Mouse (Mus musculus): Measurements from ENCODE around the gene Igfbp5. TPM values are rescaled to one million over a fixed set of nuclear protein-coding genes. Genes with fewer than 3 reads are reported as not detected.

The Igfbp5 gene
- total RNA-seq, 1 experiment: 2.1 TPM

- H3K4me3 ChIP-seq (ENCODE audit: insufficient read depth in 1 of 2, low read depth in 1 of 2, low read length in 2 of 2, poor library complexity in 1 of 2, severe bottlenecking in 1 of 2): no peak overlapping the region
- in situ Hi-C loops (cut with MboI; ENCODE audit: low sequenced_read_pairs in 2 of 2, unreplicated experiment in 2 of 2): loop anchor here in 1 of 2 experiments (25.0 kb wide), 2 partner anchors 374 to 724 kb away; no protein-coding TSS in a partner anchor
- no peaks in the 10 kb centered on the region for H3K4me1 ChIP-seq (ENCODE audit: control insufficient read depth in 2 of 2, insufficient read depth in 2 of 2, low read length in 2 of 2, poor library complexity in 1 of 2)
- no peaks in the 10 kb centered on the region for H3K36me3 ChIP-seq (ENCODE audit: control insufficient read depth, insufficient read depth, low read length, poor library complexity, severe bottlenecking)
- no peak overlapping the region for H3K9ac ChIP-seq (ENCODE audit: insufficient read depth, low read depth, low read length, poor library complexity, severe bottlenecking)
- H3K27ac ChIP-seq (ENCODE audit: insufficient read depth, low read depth, low read length, poor library complexity, severe bottlenecking): no peak overlapping the region
- TF ChIP-seq ZNF384 (IDR thresholded peaks at IDR 0.05; ENCODE audit: low read depth, low read length) (no peak), ZC3H11A (IDR thresholded peaks at IDR 0.05; ENCODE audit: borderline replicate concordance, low read depth, low read length) (no peak), HCFC1 (IDR thresholded peaks at IDR 0.05; ENCODE audit: borderline replicate concordance, insufficient read depth, low read length) (no peak), CHD2 (IDR thresholded peaks at IDR 0.05; ENCODE audit: low read depth, low read length) (no peak)
- DNase-seq (ENCODE audit: low read depth, low spot score): no peak
- no peaks in the 10 kb centered on the region for H3K9me3 ChIP-seq (ENCODE audit: control insufficient read depth, insufficient read depth, low read depth, low read length)
These were observed 13.2 kb upstream of the Igfbp5 start for GRCm38 (mm10) chr1:72887910-72888309.

- in situ Hi-C loops (cut with MboI; ENCODE audit: low sequenced_read_pairs in 2 of 2, unreplicated experiment in 2 of 2): loop anchor here in 1 of 2 experiments (25.0 kb wide), 2 partner anchors 377 to 727 kb away; no protein-coding TSS in a partner anchor
These were observed 11.1 kb upstream of the Igfbp5 start for GRCm38 (mm10) chr1:72885819-72886169.

GRCm38 (mm10) chr1:72885111-72885818 is 10.6 kb upstream of the Igfbp5 start:
- in situ Hi-C loops (cut with MboI; ENCODE audit: low sequenced_read_pairs in 2 of 2, unreplicated experiment in 2 of 2): loop anchor here in 1 of 2 experiments (25.0 kb wide), 2 partner anchors 377 to 727 kb away; no protein-coding TSS in a partner anchor
- Histone ChIP-seq H3K9ac (ENCODE audit: insufficient read depth, low read depth, low read length, poor library complexity, severe bottlenecking) (no peak overlapping the region), H3K4me1 (ENCODE audit: control insufficient read depth in 2 of 2, insufficient read depth in 2 of 2, low read length in 2 of 2, poor library complexity in 1 of 2) (no peaks in the 10 kb centered on the region), H3K27ac (ENCODE audit: insufficient read depth, low read depth, low read length, poor library complexity, severe bottlenecking) (no peak overlapping the region), H3K4me3 (ENCODE audit: insufficient read depth in 1 of 2, low read depth in 1 of 2, low read length in 2 of 2, poor library complexity in 1 of 2, severe bottlenecking in 1 of 2) (no peak overlapping the region), H3K36me3 (ENCODE audit: control insufficient read depth, insufficient read depth, low read length, poor library complexity, severe bottlenecking) (no peaks in the 10 kb centered on the region), H3K9me3 (ENCODE audit: control insufficient read depth, insufficient read depth, low read depth, low read length) (no peaks in the 10 kb centered on the region)
- no peak for DNase-seq (ENCODE audit: low read depth, low spot score)
- TF ChIP-seq ZNF384 (IDR thresholded peaks at IDR 0.05; ENCODE audit: low read depth, low read length) (no peak), ZC3H11A (IDR thresholded peaks at IDR 0.05; ENCODE audit: borderline replicate concordance, low read depth, low read length) (no peak), HCFC1 (IDR thresholded peaks at IDR 0.05; ENCODE audit: borderline replicate concordance, insufficient read depth, low read length) (no peak), CHD2 (IDR thresholded peaks at IDR 0.05; ENCODE audit: low read depth, low read length) (no peak), MAFK (IDR thresholded peaks at IDR 0.05; ENCODE audit: insufficient read depth, low read depth, low read length) (no peak)

More at GRCm38 (mm10) chr1:72885819-72886169, 11.1 kb upstream of the Igfbp5 start:
- Histone ChIP-seq H3K27ac (ENCODE audit: insufficient read depth, low read depth, low read length, poor library complexity, severe bottlenecking) (no peak overlapping the region), H3K4me3 (ENCODE audit: insufficient read depth in 1 of 2, low read depth in 1 of 2, low read length in 2 of 2, poor library complexity in 1 of 2, severe bottlenecking in 1 of 2) (no peak overlapping the region), H3K4me1 (ENCODE audit: control insufficient read depth in 2 of 2, insufficient read depth in 2 of 2, low read length in 2 of 2, poor library complexity in 1 of 2) (no peaks in the 10 kb centered on the region), H3K9ac (ENCODE audit: insufficient read depth, low read depth, low read length, poor library complexity, severe bottlenecking) (no peak overlapping the region), H3K36me3 (ENCODE audit: control insufficient read depth, insufficient read depth, low read length, poor library complexity, severe bottlenecking) (no peaks in the 10 kb centered on the region), H3K9me3 (ENCODE audit: control insufficient read depth, insufficient read depth, low read depth, low read length) (no peaks in the 10 kb centered on the region)
- no peak for DNase-seq (ENCODE audit: low read depth, low spot score)
- TF ChIP-seq ZNF384 (IDR thresholded peaks at IDR 0.05; ENCODE audit: low read depth, low read length): no peak
- TF ChIP-seq CHD2 (IDR thresholded peaks at IDR 0.05; ENCODE audit: low read depth, low read length): no peak
- TF ChIP-seq MAFK (IDR thresholded peaks at IDR 0.05; ENCODE audit: insufficient read depth, low read depth, low read length): no peak
- no peak for TF ChIP-seq HCFC1 (IDR thresholded peaks at IDR 0.05; ENCODE audit: borderline replicate concordance, insufficient read depth, low read length)
- TF ChIP-seq ZC3H11A (IDR thresholded peaks at IDR 0.05; ENCODE audit: borderline replicate concordance, low read depth, low read length): no peak

GRCm38 (mm10) chr1:72879319-72879634 is 4.6 kb upstream of the Igfbp5 start:
- H3K9ac ChIP-seq (ENCODE audit: insufficient read depth, low read depth, low read length, poor library complexity, severe bottlenecking): no peak overlapping the region
- H3K9me3 ChIP-seq (ENCODE audit: control insufficient read depth, insufficient read depth, low read depth, low read length): no peaks in the 10 kb centered on the region
- no peak overlapping the region for H3K27ac ChIP-seq (ENCODE audit: insufficient read depth, low read depth, low read length, poor library complexity, severe bottlenecking)
- in situ Hi-C loops (cut with MboI; ENCODE audit: low sequenced_read_pairs in 2 of 2, unreplicated experiment in 2 of 2): loop anchor here in 1 of 2 experiments (10.0 to 25.0 kb wide), 3 partner anchors 383 to 946 kb away; no protein-coding TSS in a partner anchor
- H3K4me3 ChIP-seq (ENCODE audit: insufficient read depth in 1 of 2, low read depth in 1 of 2, low read length in 2 of 2, poor library complexity in 1 of 2, severe bottlenecking in 1 of 2): no peak overlapping the region
- H3K4me1 ChIP-seq (ENCODE audit: control insufficient read depth in 2 of 2, insufficient read depth in 2 of 2, low read length in 2 of 2, poor library complexity in 1 of 2): no peaks in the 10 kb centered on the region; a peak in 1 of 4 replicates
- no peaks in the 10 kb centered on the region for H3K36me3 ChIP-seq (ENCODE audit: control insufficient read depth, insufficient read depth, low read length, poor library complexity, severe bottlenecking)
- peak; percentile 70 for TF ChIP-seq ZC3H11A (IDR thresholded peaks at IDR 0.05; ENCODE audit: borderline replicate concordance, low read depth, low read length)
- no peak for TF ChIP-seq ZNF384 (IDR thresholded peaks at IDR 0.05; ENCODE audit: low read depth, low read length)
- TF ChIP-seq HCFC1 (IDR thresholded peaks at IDR 0.05; ENCODE audit: borderline replicate concordance, insufficient read depth, low read length): no peak
- DNase-seq (ENCODE audit: low read depth, low spot score): no peak

All from ES-E14 (cell line).